Mouse (Mus musculus) spleen, postnatal 36 days (tissue): ENCODE measurements around the gene Ccdc106.
A peak's percentile ranks its signal among the peaks of the same experiment; 100 is the strongest.
"Not testable (repeated sequence)": the region's sequence is repeated elsewhere in the genome, so short reads cannot be mapped to it uniquely, and the experiment has no call there.

ENCODE experiments used
- DNase-seq, 2 experiments: peaks; one replicate each; pipeline ENCODE4 v3.0.0; 2022; ENCODE audit warnings: low spot score in 2 of 2, mixed read lengths in 1 of 2

Gene Ccdc106

GRCm38 (mm10) chr7:5020000-5020681, at the start of gene Ccdc106, which contains the start of gene Zfp865:
Gene Ccdc106, plus strand, starts transcription at chr7:5020553.
Gene Zfp865, plus strand, starts transcription at chr7:5020376.
- DNase-seq, result peak; percentile 99

- no peak for DNase-seq
Measured at GRCm38 (mm10) chr7:4971068-4971467, 49.3 kb upstream of the Ccdc106 start, which contains the start of gene Sbk3. Gene Sbk3, minus strand, starts transcription at chr7:4971168.

GRCm38 (mm10) chr7:4971710-4972109, 48.6 kb upstream of the Ccdc106 start:
- no peak for DNase-seq

GRCm38 (mm10) chr7:4972321-4973047, 47.9 kb upstream of the Ccdc106 start:
- DNase-seq, result no peak

- no peak for DNase-seq
Measured at GRCm38 (mm10) chr7:4975455-4975854, 44.9 kb upstream of the Ccdc106 start.

GRCm38 (mm10) chr7:4976832-4977231, 43.5 kb upstream of the Ccdc106 start:
- DNase-seq, result no peak

- no peak for DNase-seq
Measured at GRCm38 (mm10) chr7:4988250-4988649, 32.1 kb upstream of the Ccdc106 start.

- no peak for DNase-seq
Measured at GRCm38 (mm10) chr7:4993347-4993998, 26.9 kb upstream of the Ccdc106 start.

GRCm38 (mm10) chr7:4993999-4994788, 26.2 kb upstream of the Ccdc106 start:
- no peak for DNase-seq

- no peak for DNase-seq
Measured at GRCm38 (mm10) chr7:4995268-4996002, 24.9 kb upstream of the Ccdc106 start.

- DNase-seq, result peak; percentile 67 to 71
Measured at GRCm38 (mm10) chr7:4996003-4996895, 24.1 kb upstream of the Ccdc106 start, which contains the start of gene Zfp579. Gene Zfp579, minus strand, starts transcription at chr7:4996158.

GRCm38 (mm10) chr7:4996934-4997333, 23.4 kb upstream of the Ccdc106 start:
- no peak for DNase-seq

- no peak for DNase-seq
Measured at GRCm38 (mm10) chr7:4999876-5000275, 20.5 kb upstream of the Ccdc106 start.

- DNase-seq, result not testable (repeated sequence)
Measured at GRCm38 (mm10) chr7:5002876-5003275, 17.5 kb upstream of the Ccdc106 start.

- DNase-seq, result no peak
Measured at GRCm38 (mm10) chr7:5008229-5008628, 12.1 kb upstream of the Ccdc106 start.

GRCm38 (mm10) chr7:5012681-5013513, 7.5 kb upstream of the Ccdc106 start:
- no peak for DNase-seq

- DNase-seq, result peak; percentile 94
Measured at GRCm38 (mm10) chr7:5014251-5015117, 5.9 kb upstream of the Ccdc106 start, which contains the start of the genes Zfp524 and Fiz1. Gene Zfp524, plus strand, starts transcription at chr7:5014415. Gene Fiz1, minus strand, starts transcription at chr7:5014697.
